Mouse (Mus musculus): ENCODE measurements around the gene Rab17.

The Rab17 gene

DNA sequence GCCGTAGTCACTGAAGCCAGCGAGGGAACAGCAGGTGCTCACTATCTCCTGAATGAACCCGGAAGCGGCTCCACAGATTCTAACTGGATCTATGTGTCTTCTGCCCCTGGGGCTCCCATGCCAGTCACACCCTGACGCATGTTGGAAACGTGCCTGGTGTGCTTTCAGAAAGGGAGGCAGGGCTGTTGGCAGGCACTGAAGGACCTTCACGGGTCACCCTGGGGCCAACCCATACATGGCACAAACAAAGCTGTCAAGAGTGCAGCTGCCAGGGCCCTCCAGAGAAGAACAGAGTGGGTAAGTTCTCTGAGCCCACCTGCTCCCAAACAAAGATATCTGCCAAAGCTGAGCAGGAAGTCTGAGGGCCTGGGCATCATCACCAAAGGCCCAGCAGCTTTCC, 1.9 kb downstream of the Rab17 start:
- TF ChIP-seq GATA4 (IDR thresholded peaks at IDR 0.05; ENCODE audit: insufficient replicate concordance, low read length) = no peak

DNA sequence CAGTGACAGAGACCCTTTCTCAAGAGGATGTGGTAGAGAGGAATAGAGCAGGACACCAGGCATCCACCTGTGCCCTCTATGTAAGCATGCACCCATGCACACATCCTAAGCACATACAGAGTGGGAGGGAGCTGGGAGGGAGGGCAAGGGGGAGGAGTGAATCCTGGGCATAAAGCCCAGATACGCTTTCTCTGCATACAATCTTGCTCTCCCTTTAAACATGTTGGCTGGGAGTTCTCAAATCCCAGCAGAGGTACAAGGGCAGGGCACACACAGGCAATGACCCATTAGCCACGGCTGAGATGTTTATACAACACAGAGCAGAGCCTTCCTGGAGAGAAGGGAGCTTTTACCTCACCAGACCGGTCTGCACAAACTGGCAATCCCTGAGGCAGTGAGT, 6.5 kb downstream of the Rab17 start:
- TF ChIP-seq GATA4 (IDR thresholded peaks at IDR 0.05; ENCODE audit: insufficient replicate concordance, low read length) = no peak

- no peak for TF ChIP-seq GATA4 (IDR thresholded peaks at IDR 0.05; ENCODE audit: insufficient replicate concordance, low read length)
Observed at GRCm38 (mm10) chr1:90962526-90962925, 6.9 kb downstream of the Rab17 start.

- no peak for TF ChIP-seq GATA4 (IDR thresholded peaks at IDR 0.05; ENCODE audit: insufficient replicate concordance, low read length)
Observed at GRCm38 (mm10) chr1:90956245-90957096, 13.0 kb downstream of the Rab17 start.

DNA sequence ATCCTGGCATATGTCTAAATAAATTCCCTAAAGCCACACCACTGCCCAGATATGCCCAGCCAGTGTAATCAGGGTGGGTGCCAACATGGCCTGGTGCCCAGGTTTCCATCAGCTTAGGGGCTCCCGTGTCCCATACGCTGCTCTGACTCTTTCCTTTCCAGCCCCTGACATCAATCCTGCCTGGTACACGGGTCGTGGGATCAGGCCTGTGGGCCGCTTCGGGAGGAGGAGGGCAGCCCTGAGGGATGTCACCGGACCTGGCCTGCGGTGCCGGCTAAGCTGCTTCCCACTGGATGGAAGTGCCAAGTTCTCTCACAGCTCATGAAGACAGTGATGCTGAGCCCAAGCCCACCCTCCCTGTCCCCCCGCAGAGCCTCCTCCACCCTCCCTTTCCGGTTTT, 15.8 kb downstream of the Rab17 start:
- TF ChIP-seq GATA4 (IDR thresholded peaks at IDR 0.05; ENCODE audit: insufficient replicate concordance, low read length) = no peak

GRCm38 (mm10) chr1:90952808-90953207, 16.7 kb downstream of the Rab17 start, which contains the start of gene Prlh:
TSS of gene Prlh (plus strand) at chr1:90953108.
- no peak for TF ChIP-seq GATA4 (IDR thresholded peaks at IDR 0.05; ENCODE audit: insufficient replicate concordance, low read length)

- no peak for TF ChIP-seq GATA4 (IDR thresholded peaks at IDR 0.05; ENCODE audit: insufficient replicate concordance, low read length)
Observed at GRCm38 (mm10) chr1:90951670-90952069, 17.8 kb downstream of the Rab17 start.

DNA sequence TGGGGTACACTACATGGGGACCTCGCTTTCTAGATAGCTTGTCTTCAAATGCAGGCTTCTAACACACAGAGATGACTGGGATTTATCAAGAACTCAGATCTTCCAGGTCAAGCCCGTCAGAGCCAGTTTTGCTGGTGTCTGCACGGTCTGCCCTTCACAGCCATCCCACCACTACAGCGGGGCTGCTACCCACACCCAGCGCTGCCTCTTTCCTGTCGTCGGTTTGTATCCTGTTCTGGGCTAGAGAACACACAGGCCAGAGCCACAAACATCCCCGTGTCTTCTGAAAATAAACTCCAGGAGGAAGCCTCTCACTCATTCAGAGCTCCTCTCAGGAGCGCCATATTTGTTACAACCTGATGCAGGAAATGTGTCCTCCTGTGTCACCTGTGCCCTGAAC, 20.2 kb downstream of the Rab17 start:
- no peak for TF ChIP-seq GATA4 (IDR thresholded peaks at IDR 0.05; ENCODE audit: insufficient replicate concordance, low read length)

GRCm38 (mm10) chr1:90947252-90947651, 22.2 kb downstream of the Rab17 start:
- TF ChIP-seq GATA4 (IDR thresholded peaks at IDR 0.05; ENCODE audit: insufficient replicate concordance, low read length) = no peak

DNA sequence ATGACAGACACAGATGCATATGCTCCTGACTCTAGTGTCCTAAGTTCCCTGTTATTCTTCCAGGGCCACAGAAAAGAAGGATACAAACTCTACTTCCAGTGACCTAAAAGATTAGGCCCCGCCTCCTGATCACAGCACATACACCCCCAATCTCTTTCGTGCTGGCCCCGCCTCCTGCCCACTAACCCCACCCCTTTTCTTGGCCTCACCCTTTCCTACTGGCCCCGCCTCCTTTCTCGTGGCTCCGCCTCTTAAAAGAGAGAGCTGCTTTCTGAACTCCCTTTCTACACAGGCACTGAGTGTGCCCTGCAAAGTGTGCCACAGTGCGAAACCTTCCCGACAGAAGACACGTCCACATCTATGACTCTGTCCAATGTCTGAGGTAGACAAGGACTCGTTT, 24.3 kb downstream of the Rab17 start:
- no peak for TF ChIP-seq GATA4 (IDR thresholded peaks at IDR 0.05; ENCODE audit: insufficient replicate concordance, low read length)

DNA sequence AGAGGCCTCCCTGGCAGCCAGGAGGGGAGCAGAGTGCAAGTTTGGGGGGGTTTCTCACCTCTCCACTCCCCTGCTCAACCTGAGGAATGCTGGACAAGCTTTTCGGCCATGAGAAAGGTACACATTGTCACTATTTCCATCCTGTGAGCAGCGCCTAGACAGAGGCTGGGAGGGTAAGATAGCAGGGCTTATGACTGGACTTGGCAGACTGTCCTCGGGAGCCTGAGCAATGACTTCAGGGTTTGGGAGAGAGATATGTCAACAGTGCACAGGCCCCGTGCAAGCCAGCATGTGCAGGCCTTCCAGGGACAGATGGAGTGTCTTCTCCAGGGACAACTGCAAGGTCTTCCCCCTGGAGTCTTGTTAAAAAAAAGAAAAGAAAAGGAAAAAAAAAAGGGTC, 29.5 kb downstream of the Rab17 start:
- TF ChIP-seq GATA4 (IDR thresholded peaks at IDR 0.05; ENCODE audit: insufficient replicate concordance, low read length) = no peak

DNA sequence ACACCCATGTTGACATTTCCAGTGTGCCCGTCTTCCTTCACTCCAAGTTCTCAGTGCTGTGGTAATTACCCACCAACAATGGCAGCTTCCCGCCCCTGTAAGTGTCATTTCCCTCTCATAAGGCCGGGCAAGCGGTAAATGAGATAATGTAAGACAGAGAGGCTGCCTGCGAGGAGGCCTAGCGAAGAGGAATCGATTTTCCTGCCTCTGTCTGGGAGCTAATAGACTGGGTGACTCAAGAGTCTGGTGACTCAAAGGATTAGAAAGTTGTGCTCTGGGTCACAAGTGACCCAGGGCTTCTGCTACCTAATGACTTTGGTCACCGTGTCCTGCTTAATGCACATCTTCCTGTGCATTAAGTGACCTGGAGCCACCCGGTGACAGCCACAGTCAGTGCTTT, 32.5 kb downstream of the Rab17 start:
- TF ChIP-seq GATA4 (IDR thresholded peaks at IDR 0.05; ENCODE audit: insufficient replicate concordance, low read length) = no peak

DNA sequence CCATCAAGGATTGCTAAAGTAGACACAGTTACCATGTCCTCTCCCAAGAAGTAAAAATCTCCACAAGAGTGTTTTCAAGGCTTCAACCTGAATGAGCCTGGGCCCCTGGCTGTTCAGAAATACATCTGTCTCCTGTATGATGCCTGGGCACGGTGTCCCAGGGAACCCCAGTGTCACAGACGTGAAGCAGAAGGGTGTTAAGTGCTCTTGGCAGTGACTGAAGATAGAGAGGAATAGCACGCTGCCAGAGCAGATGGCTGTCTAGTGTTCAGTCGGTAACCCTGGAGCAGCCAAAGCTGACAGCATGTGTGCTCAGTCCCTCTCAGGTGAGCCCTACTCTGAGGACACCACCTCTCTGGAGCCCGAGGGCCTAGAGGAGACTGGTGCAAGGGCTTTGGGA, 36.5 kb downstream of the Rab17 start:
- no peak for TF ChIP-seq GATA4 (IDR thresholded peaks at IDR 0.05; ENCODE audit: insufficient replicate concordance, low read length)

- TF ChIP-seq GATA4 (IDR thresholded peaks at IDR 0.05; ENCODE audit: insufficient replicate concordance, low read length) = no peak
Observed at GRCm38 (mm10) chr1:90928575-90928934, 40.9 kb downstream of the Rab17 start.

DNA sequence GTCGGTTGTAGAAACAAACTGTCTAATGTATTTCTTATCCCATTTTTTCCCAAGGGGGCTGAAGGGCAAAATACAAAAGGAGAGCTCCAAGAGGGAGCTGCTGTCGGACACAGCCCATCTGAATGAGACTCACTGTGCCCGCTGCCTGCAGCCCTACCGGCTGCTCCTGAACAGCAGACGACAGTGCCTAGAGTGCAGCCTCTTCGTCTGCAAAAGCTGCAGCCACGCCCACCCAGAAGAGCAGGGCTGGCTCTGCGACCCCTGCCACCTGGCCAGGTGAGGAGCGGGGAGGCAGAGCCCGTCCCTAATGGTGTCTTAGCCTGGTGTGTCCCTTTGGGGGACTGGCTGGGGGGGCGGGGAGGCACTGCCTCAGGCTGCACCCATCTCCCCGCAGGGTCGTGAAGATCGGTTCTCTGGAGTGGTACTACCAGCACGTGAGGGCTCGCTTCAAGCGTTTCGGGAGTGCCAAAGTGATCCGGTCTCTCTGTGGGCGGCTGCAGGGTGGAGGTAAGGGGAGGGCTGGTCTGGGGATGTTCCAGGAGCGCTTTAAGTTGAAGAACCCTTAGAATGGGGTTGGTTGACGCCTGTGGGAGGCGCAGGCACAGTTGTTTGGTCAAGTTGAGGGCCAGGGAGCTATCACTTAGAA, 41.4 kb downstream of the Rab17 start:
- no peak for TF ChIP-seq GATA4 (IDR thresholded peaks at IDR 0.05; ENCODE audit: insufficient replicate concordance, low read length)

- no peak for TF ChIP-seq GATA4 (IDR thresholded peaks at IDR 0.05; ENCODE audit: insufficient replicate concordance, low read length)
Observed at GRCm38 (mm10) chr1:90927308-90927707, 42.2 kb downstream of the Rab17 start.

GRCm38 (mm10) chr1:90926030-90926429, 43.4 kb downstream of the Rab17 start:
- TF ChIP-seq GATA4 (IDR thresholded peaks at IDR 0.05; ENCODE audit: insufficient replicate concordance, low read length) = no peak

All from liver, adult (tissue).